Mouse (Mus musculus): ENCODE measurements around the gene Tfip11. TPM values are rescaled to one million over a fixed set of nuclear protein-coding genes. Genes with fewer than 3 reads are reported as not detected.

Gene Tfip11
- polyA plus RNA-seq, 1 experiment from 2014 or later = 34.7 TPM

DNA sequence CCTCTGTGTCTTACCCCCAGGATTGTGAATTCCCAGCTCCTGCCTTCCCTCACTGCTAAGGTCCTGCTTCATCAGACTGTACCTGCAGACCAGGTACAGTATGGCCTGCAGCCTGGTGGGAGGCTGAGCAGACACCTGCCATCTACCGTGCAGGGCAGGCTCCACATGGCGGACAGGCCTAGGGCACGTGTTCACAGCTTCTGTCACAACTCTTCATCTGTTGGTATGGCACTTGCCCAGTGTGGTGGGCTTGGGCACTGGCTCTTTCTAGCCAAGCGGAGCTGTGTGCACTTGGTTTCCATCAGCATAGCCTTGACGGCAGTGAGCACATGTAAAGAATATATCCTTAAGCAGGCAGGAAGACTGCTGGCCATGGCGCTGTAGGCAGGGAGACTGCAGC is 40.7 kb downstream of the Tfip11 start:
- no peaks in the 10 kb centered on the region for H3K27me3 ChIP-seq (replicated peaks; ENCODE audit: control insufficient read depth, insufficient read depth, low read length)
- WGBS = 94% methylated on average over 6 of the region's 6 CpGs
- no peak overlapping the region for H3K27ac ChIP-seq (ENCODE audit: low read length)
- ATAC-seq = no peak
- H3K9ac ChIP-seq (replicated peaks; ENCODE audit: low read depth, low read length) = no peak overlapping the region
- no peak overlapping the region for H3K4me2 ChIP-seq (ENCODE audit: low read length)
- peaks cover 7% of the 10 kb centered on the region for H3K36me3 ChIP-seq (ENCODE audit: control insufficient read depth, insufficient read depth)
- H3K4me3 ChIP-seq (replicated peaks; ENCODE audit: low read length) = no peak overlapping the region
- no peaks in the 10 kb centered on the region for H3K9me3 ChIP-seq (ENCODE audit: control insufficient read depth, low read length)
- H3K4me1 ChIP-seq (replicated peaks; ENCODE audit: control insufficient read depth, insufficient read depth, low read length) = peaks cover 19% of the 10 kb centered on the region

DNA sequence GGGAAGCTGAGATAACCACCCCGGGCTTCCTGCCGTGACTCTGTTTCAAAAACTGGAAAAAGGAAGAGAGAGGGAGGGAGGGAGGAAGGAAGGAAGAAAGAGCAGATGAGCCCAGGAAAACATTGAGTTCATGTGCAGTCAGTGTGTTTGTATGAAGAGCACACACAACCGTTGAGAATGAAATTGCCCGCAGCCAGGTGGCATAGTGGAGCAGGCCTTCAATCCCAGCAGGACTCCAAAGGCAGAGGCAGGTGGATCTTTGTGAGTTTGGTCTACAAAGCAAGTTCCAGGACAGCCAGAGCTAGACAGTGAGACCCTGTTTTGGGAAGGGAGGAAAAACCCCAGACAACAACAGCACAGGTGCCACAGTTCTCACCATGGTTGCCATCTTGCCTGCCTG is 41.2 kb downstream of the Tfip11 start:
- 92% methylated on average over 4 of the region's 4 CpGs for WGBS
- H3K9me3 ChIP-seq (ENCODE audit: control insufficient read depth, low read length) = no peaks in the 10 kb centered on the region
- H3K9ac ChIP-seq (replicated peaks; ENCODE audit: low read depth, low read length) = no peak overlapping the region
- no peaks in the 10 kb centered on the region for H3K27me3 ChIP-seq (replicated peaks; ENCODE audit: control insufficient read depth, insufficient read depth, low read length)
- H3K4me2 ChIP-seq (ENCODE audit: low read length) = no peak overlapping the region
- no peak overlapping the region for H3K27ac ChIP-seq (ENCODE audit: low read length)
- peaks cover 7% of the 10 kb centered on the region for H3K36me3 ChIP-seq (ENCODE audit: control insufficient read depth, insufficient read depth)
- H3K4me3 ChIP-seq (replicated peaks; ENCODE audit: low read length) = no peak overlapping the region
- ATAC-seq = no peak
- H3K4me1 ChIP-seq (replicated peaks; ENCODE audit: control insufficient read depth, insufficient read depth, low read length) = peaks cover 23% of the 10 kb centered on the region

DNA sequence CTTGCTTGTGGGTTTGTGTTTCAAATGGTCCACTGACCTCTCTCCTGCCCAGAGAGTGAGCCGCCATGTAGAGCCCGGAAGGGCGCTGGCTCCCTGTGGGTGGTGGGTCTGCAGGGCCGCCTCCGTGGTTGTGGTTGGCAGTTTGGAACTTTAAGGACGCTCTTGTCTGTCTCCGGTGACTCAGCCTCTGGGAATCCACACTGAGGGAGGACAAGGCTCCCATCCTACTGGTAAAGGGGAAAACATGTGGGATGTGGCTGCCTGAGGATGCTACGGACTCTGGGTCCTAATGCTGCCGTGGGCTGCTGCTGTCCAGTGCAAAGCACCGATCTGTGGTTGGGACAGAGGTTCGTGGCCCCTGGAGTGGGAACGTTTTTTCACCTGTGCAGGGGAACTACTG is 41.8 kb downstream of the Tfip11 start:
- ATAC-seq = no peak
- peaks cover 29% of the 10 kb centered on the region for H3K4me1 ChIP-seq (replicated peaks; ENCODE audit: control insufficient read depth, insufficient read depth, low read length)
- 90% methylated on average over 12 of the region's 12 CpGs for WGBS
- H3K27ac ChIP-seq (ENCODE audit: low read length) = no peak overlapping the region
- no peak overlapping the region for H3K4me2 ChIP-seq (ENCODE audit: low read length)
- peaks cover 7% of the 10 kb centered on the region for H3K36me3 ChIP-seq (ENCODE audit: control insufficient read depth, insufficient read depth)
- H3K9me3 ChIP-seq (ENCODE audit: control insufficient read depth, low read length) = no peaks in the 10 kb centered on the region
- H3K9ac ChIP-seq (replicated peaks; ENCODE audit: low read depth, low read length) = no peak overlapping the region
- no peak overlapping the region for H3K4me3 ChIP-seq (replicated peaks; ENCODE audit: low read length)
- H3K27me3 ChIP-seq (replicated peaks; ENCODE audit: control insufficient read depth, insufficient read depth, low read length) = no peaks in the 10 kb centered on the region

DNA sequence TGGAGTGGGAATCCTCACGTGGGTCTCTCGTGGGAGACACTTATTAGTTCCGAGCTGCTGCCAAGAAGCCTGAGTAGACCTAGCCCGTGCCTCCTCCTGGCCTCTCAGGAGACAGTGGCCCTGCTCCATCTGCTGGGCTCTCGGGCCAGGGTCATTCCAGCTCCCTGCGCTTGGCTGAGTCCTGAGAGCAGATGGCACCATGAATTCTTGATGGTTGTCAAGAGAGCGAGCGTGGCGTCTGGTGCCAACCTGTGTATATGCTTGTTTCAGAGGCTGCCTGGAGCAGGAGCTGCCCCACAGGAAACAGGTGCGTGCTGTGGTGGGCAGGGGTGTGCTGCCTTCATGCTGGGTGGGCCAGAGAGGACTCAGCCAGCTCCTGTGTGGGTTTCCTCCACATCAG is 42.5 kb downstream of the Tfip11 start:
- H3K4me3 ChIP-seq (replicated peaks; ENCODE audit: low read length) = no peak overlapping the region
- H3K27me3 ChIP-seq (replicated peaks; ENCODE audit: control insufficient read depth, insufficient read depth, low read length) = no peaks in the 10 kb centered on the region
- H3K27ac ChIP-seq (ENCODE audit: low read length) = no peak overlapping the region
- H3K9me3 ChIP-seq (ENCODE audit: control insufficient read depth, low read length) = no peaks in the 10 kb centered on the region
- ATAC-seq = no peak
- H3K9ac ChIP-seq (replicated peaks; ENCODE audit: low read depth, low read length) = no peak overlapping the region
- 76% methylated on average over 10 of the region's 10 CpGs for WGBS
- H3K4me2 ChIP-seq (ENCODE audit: low read length) = no peak overlapping the region
- peaks cover 7% of the 10 kb centered on the region for H3K36me3 ChIP-seq (ENCODE audit: control insufficient read depth, insufficient read depth)
- peaks cover 29% of the 10 kb centered on the region for H3K4me1 ChIP-seq (replicated peaks; ENCODE audit: control insufficient read depth, insufficient read depth, low read length)

DNA sequence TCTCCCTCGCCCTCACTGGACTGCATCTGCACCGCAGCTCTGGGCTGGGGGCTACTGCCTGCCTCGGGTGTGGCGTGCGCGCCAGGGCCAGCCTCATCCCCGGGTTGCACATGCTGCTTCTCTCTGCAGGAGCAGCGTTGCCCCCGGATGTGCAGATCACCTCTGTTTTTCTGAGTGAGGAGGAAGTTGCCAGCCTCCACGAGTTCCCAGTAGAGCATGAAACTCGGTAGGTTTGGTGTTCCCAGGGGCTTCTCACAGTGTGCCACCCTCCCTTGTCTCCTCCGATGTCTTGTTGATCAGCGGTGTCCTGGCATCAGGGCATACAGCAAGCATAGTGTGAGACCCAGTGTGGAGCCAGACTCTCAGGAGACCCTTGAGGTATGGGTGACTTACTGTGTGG is 43.2 kb downstream of the Tfip11 start:
- Histone ChIP-seq H3K4me2 (ENCODE audit: low read length) (no peak overlapping the region), H3K9ac (replicated peaks; ENCODE audit: low read depth, low read length) (no peak overlapping the region), H3K4me1 (replicated peaks; ENCODE audit: control insufficient read depth, insufficient read depth, low read length) (peaks cover 29% of the 10 kb centered on the region), H3K27me3 (replicated peaks; ENCODE audit: control insufficient read depth, insufficient read depth, low read length) (no peaks in the 10 kb centered on the region), H3K4me3 (replicated peaks; ENCODE audit: low read length) (no peak overlapping the region), H3K9me3 (ENCODE audit: control insufficient read depth, low read length) (no peaks in the 10 kb centered on the region), H3K36me3 (ENCODE audit: control insufficient read depth, insufficient read depth) (peaks cover 7% of the 10 kb centered on the region), H3K27ac (ENCODE audit: low read length) (no peak overlapping the region)
- 94% methylated on average over 13 of the region's 13 CpGs for WGBS
- ATAC-seq = no peak

DNA sequence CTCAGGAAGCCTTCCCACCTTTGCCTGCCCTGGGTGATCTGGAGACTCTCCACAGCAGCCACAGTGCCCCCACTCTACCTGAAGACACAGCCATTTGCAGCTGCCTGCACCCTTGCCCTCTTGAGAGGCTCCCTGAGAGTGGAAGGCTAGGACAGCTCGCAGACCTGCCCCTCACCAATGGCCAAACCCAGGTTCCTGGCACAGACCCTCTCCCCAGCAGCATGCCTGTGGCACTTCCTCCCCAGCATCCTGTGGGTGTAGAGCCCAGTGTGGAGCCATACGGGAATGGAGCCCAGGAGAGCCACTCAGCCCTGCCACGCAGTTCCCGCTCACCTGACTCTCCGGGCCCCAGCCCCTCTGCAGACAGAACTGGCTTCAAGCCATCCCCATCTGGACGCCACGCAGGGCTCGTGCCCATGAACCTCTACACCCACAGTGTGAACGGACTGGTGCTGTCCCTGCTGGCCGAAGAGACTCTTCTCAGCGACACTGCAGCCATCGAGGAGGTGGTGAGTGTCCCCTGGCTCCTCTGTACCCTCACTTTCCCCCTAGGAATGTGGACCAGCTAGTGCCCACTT is 44.2 kb downstream of the Tfip11 start:
- 76% methylated on average over 12 of the region's 12 CpGs for WGBS
- ATAC-seq = no peak
- no peak overlapping the region for H3K4me3 ChIP-seq (replicated peaks; ENCODE audit: low read length)
- no peaks in the 10 kb centered on the region for H3K9me3 ChIP-seq (ENCODE audit: control insufficient read depth, low read length)
- H3K4me2 ChIP-seq (ENCODE audit: low read length) = no peak overlapping the region
- peaks cover 4% of the 10 kb centered on the region for H3K36me3 ChIP-seq (ENCODE audit: control insufficient read depth, insufficient read depth)
- H3K9ac ChIP-seq (replicated peaks; ENCODE audit: low read depth, low read length) = no peak overlapping the region
- peak overlapping the region; percentile 93 for H3K27ac ChIP-seq (ENCODE audit: low read length)
- peaks cover 29% of the 10 kb centered on the region for H3K4me1 ChIP-seq (replicated peaks; ENCODE audit: control insufficient read depth, insufficient read depth, low read length)
- no peaks in the 10 kb centered on the region for H3K27me3 ChIP-seq (replicated peaks; ENCODE audit: control insufficient read depth, insufficient read depth, low read length)

DNA sequence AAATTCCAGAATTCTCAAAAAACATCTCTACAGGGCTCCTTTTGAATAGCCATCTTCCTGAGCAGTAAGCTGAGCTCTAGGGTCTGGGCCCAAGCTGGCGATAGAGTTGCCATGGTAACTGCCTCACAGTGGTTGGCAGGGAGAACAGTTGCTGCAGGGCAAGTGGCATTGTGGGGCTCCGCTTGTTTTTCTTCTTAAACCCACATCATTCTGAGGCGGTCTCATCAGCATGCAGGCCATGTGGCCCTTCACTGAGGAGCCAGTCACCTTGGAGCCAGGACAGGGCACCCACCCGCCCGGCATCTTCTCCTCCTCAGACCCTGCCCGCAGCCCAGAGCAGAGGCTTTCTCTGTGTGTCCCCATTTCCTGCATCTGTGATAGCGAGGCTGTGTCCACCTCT is 45.8 kb downstream of the Tfip11 start:
- Histone ChIP-seq H3K9ac (replicated peaks; ENCODE audit: low read depth, low read length) (peak overlapping the region; percentile 55), H3K4me1 (replicated peaks; ENCODE audit: control insufficient read depth, insufficient read depth, low read length) (peaks cover 29% of the 10 kb centered on the region), H3K4me3 (replicated peaks; ENCODE audit: low read length) (no peak overlapping the region), H3K9me3 (ENCODE audit: control insufficient read depth, low read length) (no peaks in the 10 kb centered on the region), H3K27ac (ENCODE audit: low read length) (peak overlapping the region; percentile 93), H3K36me3 (ENCODE audit: control insufficient read depth, insufficient read depth) (peaks cover 2% of the 10 kb centered on the region), H3K27me3 (replicated peaks; ENCODE audit: control insufficient read depth, insufficient read depth, low read length) (no peaks in the 10 kb centered on the region), H3K4me2 (ENCODE audit: low read length) (peak overlapping the region; percentile 32; the same call in 1 of the 2 replicates)
- WGBS = 1% methylated on average over 7 of the region's 7 CpGs
- peak; percentile 91 for ATAC-seq

DNA sequence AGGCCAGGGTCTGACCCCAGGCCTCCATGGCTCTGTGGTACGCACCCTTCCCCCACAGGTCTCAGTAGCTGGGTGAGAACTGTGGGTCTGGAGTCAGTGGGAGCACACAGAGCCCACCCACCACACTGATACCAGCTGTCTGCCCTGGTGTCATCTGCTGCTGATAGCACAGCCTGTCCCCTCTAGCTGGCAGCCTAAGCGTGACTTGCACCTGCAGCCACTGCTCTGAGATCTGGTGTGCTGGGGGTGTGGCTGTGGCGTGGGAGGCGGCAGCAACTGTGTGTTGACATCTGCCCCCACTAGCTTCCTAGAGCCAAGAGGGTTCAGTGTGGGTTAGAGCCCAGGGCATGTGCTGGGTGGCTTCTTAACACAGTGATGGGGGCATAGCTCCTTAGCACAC is 50.0 kb downstream of the Tfip11 start:
- no peak overlapping the region for H3K27ac ChIP-seq (ENCODE audit: low read length)
- peaks cover 4% of the 10 kb centered on the region; the same call in 1 of the 2 replicates for H3K36me3 ChIP-seq (ENCODE audit: control insufficient read depth, insufficient read depth)
- H3K9ac ChIP-seq (replicated peaks; ENCODE audit: low read depth, low read length) = no peak overlapping the region
- no peaks in the 10 kb centered on the region for H3K9me3 ChIP-seq (ENCODE audit: control insufficient read depth, low read length)
- no peak for ATAC-seq
- H3K4me1 ChIP-seq (replicated peaks; ENCODE audit: control insufficient read depth, insufficient read depth, low read length) = peaks cover 18% of the 10 kb centered on the region
- H3K27me3 ChIP-seq (replicated peaks; ENCODE audit: control insufficient read depth, insufficient read depth, low read length) = no peaks in the 10 kb centered on the region
- H3K4me3 ChIP-seq (replicated peaks; ENCODE audit: low read length) = no peak overlapping the region
- WGBS = 95% methylated on average over 4 of the region's 4 CpGs
- no peak overlapping the region for H3K4me2 ChIP-seq (ENCODE audit: low read length)

DNA sequence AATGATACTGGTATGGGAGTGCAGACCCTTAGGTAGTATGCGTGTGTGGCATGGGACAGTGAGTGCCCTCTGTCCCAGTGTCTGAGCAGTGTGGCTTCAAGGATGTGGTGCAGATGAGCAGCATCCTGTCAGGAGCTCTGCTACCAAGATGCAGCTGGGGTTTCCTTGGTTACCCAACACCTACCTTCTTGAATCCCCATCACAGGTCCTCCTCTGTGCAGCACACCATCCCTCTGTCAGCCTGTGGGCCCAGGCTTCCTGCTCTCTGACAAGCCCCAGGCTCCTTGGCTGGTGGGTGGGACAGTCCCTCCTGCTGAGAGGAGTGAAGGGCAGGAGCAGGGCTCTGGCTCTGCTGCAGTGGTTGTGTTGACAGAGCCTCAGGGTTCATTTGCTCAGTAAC is 51.2 kb downstream of the Tfip11 start:
- Histone ChIP-seq H3K9me3 (ENCODE audit: control insufficient read depth, low read length) (no peaks in the 10 kb centered on the region), H3K4me1 (replicated peaks; ENCODE audit: control insufficient read depth, insufficient read depth, low read length) (peaks cover 9% of the 10 kb centered on the region), H3K4me2 (ENCODE audit: low read length) (no peak overlapping the region), H3K27me3 (replicated peaks; ENCODE audit: control insufficient read depth, insufficient read depth, low read length) (no peaks in the 10 kb centered on the region), H3K36me3 (ENCODE audit: control insufficient read depth, insufficient read depth) (peaks cover 4% of the 10 kb centered on the region; the same call in 1 of the 2 replicates), H3K9ac (replicated peaks; ENCODE audit: low read depth, low read length) (no peak overlapping the region), H3K27ac (ENCODE audit: low read length) (no peak overlapping the region), H3K4me3 (replicated peaks; ENCODE audit: low read length) (no peak overlapping the region)
- 95% methylated on average over 1 of the region's 1 CpGs for WGBS
- ATAC-seq = no peak

DNA sequence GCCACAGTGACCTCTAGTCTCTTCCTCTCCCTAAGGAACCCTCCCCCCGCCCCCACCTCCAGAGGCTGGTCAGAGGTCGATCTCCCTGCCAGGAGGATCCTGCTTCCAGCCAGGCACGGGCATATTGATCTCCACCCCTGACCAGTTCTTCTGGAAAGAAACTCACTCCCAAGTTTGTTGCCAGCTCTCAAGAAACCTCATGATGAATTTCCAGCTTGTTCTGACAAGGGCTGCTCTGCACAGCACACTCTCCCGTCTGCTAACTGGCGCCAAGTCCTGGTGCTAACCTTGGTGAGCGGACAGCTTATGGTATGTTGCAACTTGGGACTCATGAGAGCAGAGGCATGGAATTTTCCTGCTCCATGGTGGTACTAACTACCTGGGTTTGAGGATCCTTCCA is 52.6 kb downstream of the Tfip11 start:
- WGBS = 78% methylated on average over 6 of the region's 6 CpGs
- Histone ChIP-seq H3K4me2 (ENCODE audit: low read length) (no peak overlapping the region), H3K4me3 (replicated peaks; ENCODE audit: low read length) (no peak overlapping the region), H3K27ac (ENCODE audit: low read length) (no peak overlapping the region), H3K9ac (replicated peaks; ENCODE audit: low read depth, low read length) (no peak overlapping the region), H3K4me1 (replicated peaks; ENCODE audit: control insufficient read depth, insufficient read depth, low read length) (peaks cover 12% of the 10 kb centered on the region), H3K27me3 (replicated peaks; ENCODE audit: control insufficient read depth, insufficient read depth, low read length) (no peaks in the 10 kb centered on the region), H3K9me3 (ENCODE audit: control insufficient read depth, low read length) (no peaks in the 10 kb centered on the region), H3K36me3 (ENCODE audit: control insufficient read depth, insufficient read depth) (peaks cover 4% of the 10 kb centered on the region; the same call in 1 of the 2 replicates)
- ATAC-seq = no peak

Measured in forebrain, embryonic 16.5 days (tissue).